Comparison of ENCODE assay signal across 8 mouse cellular contexts in genomic region chr6:28474839-28475238, GRCm38 (mm10). TPM values are rescaled to one million over a fixed set of nuclear protein-coding genes. Genes with fewer than 3 reads are reported as not detected.
DNase-seq lines count a peak whose midpoint lies in the region; ATAC-seq and TF ChIP-seq lines count a peak whose summit lies in the region.

Snd1 (plus strand) TSS chr6:28475139.

- no peaks in the 10 kb centered on the region for H3K27me3 ChIP-seq in C2C12 (ENCODE audit: control insufficient read depth, insufficient read depth, insufficient read length)
- H3K27me3 ChIP-seq in G1E (ENCODE audit: insufficient read depth, low read length) = peaks cover 25% of the 10 kb centered on the region
- H3K27me3 ChIP-seq in forebrain, embryonic 13.5 days = no peaks in the 10 kb centered on the region
- H3K27me3 ChIP-seq in limb, embryonic 14.5 days (ENCODE audit: control insufficient read depth, insufficient read depth, low read length) = no peaks in the 10 kb centered on the region
- no peaks in the 10 kb centered on the region for H3K27me3 ChIP-seq in small intestine, adult 2 months (ENCODE audit: control insufficient read depth, insufficient read depth, low read length)

- H3K4me3 ChIP-seq in C2C12 (ENCODE audit: insufficient read depth, poor library complexity, severe bottlenecking) (no peak within 1 kb of the TSS), G1E (ENCODE audit: low read depth, low read length) (no peak within 1 kb of the TSS)
- no peak within 1 kb of the TSS for H3K4me3 ChIP-seq in forebrain, embryonic 13.5 days
- H3K4me3 ChIP-seq in limb, embryonic 14.5 days (replicated peaks; ENCODE audit: low read length) = no peak within 1 kb of the TSS
- no peak within 1 kb of the TSS for H3K4me3 ChIP-seq in small intestine, adult 2 months (ENCODE audit: low read depth, low read length)

- H3K4me2 ChIP-seq in forebrain, embryonic 13.5 days = no peak within 1 kb of the TSS
- no peak within 1 kb of the TSS for H3K4me2 ChIP-seq in limb, embryonic 14.5 days (replicated peaks; ENCODE audit: low read depth, low read length, severe bottlenecking)

- DNase-seq in G1E (ENCODE audit: low spot score) = no peak
- DNase-seq in heart, postnatal 4 days = no peak
- no peak for DNase-seq in limb, embryonic 14.5 days (ENCODE audit: low spot score)
- no peak for DNase-seq in cerebellum, adult 8-10 months
- no peak for DNase-seq in ovary, postnatal 10 days (ENCODE audit: low spot score)

- no peak within 1 kb of the TSS for H3K27ac ChIP-seq in forebrain, embryonic 13.5 days
- H3K27ac ChIP-seq in limb, embryonic 14.5 days (replicated peaks; ENCODE audit: low read depth, low read length) = no peak within 1 kb of the TSS
- no peak within 1 kb of the TSS for H3K27ac ChIP-seq in small intestine, adult 2 months (ENCODE audit: insufficient read depth, low read depth, low read length)

- no peak for TF ChIP-seq POLR2A in limb, embryonic 14.5 days (IDR thresholded peaks at IDR 0.05; ENCODE audit: borderline replicate concordance, extremely low read depth, insufficient read depth, insufficient read length)
- no peak for TF ChIP-seq POLR2A in small intestine, adult 2 months (IDR thresholded peaks at IDR 0.05; ENCODE audit: low read depth, low read length)

- H3K9me3 ChIP-seq in G1E (replicated peaks) = no peaks in the 10 kb centered on the region
- no peaks in the 10 kb centered on the region for H3K9me3 ChIP-seq in forebrain, embryonic 13.5 days (replicated peaks)
- H3K9me3 ChIP-seq in limb, embryonic 14.5 days (ENCODE audit: control insufficient read depth, low read length) = no peaks in the 10 kb centered on the region

- H3K4me1 ChIP-seq in G1E (ENCODE audit: insufficient read depth, low read depth, low read length) = peaks cover 11% of the 10 kb centered on the region; the same call in 1 of the 2 replicates
- peaks cover 7% of the 10 kb centered on the region for H3K4me1 ChIP-seq in forebrain, embryonic 13.5 days
- H3K4me1 ChIP-seq in limb, embryonic 14.5 days (ENCODE audit: control insufficient read depth, insufficient read depth, low read length) = peaks cover 6% of the 10 kb centered on the region; the same call in 1 of the 2 replicates
- H3K4me1 ChIP-seq in small intestine, adult 2 months (ENCODE audit: control insufficient read depth, insufficient read depth, insufficient read length, low read length) = no peaks in the 10 kb centered on the region; the same call in 1 of the 2 replicates

- H3K79me3 ChIP-seq in C2C12 (ENCODE audit: low read depth) = no peaks in the 10 kb centered on the region

- ATAC-seq in G1E (ENCODE audit: extremely low read depth, insufficient number of reproducible peaks, low FRiP score, poor library complexity, severe bottlenecking) = no peak
- ATAC-seq in forebrain, embryonic 13.5 days = no peak
- ATAC-seq in limb, embryonic 14.5 days (ENCODE audit: low FRiP score, low read depth) = no peak

- TF ChIP-seq CTCF in C2C12 (IDR thresholded peaks at IDR 0.05; ENCODE audit: control insufficient read depth, insufficient read depth, insufficient read length) (no peak), G1E (IDR thresholded peaks at IDR 0.05; ENCODE audit: low read depth, low read length) (no peak)
- TF ChIP-seq CTCF in small intestine, adult 2 months (IDR thresholded peaks at IDR 0.05; ENCODE audit: extremely low read depth, insufficient read length, insufficient replicate concordance, low read depth, low read length) = no peak

- no peak within 1 kb of the TSS for H3K9ac ChIP-seq in forebrain, embryonic 13.5 days
- H3K9ac ChIP-seq in limb, embryonic 14.5 days (ENCODE audit: low read depth, low read length, severe bottlenecking) = no peak within 1 kb of the TSS

- H3K36me3 ChIP-seq in C2C12 (ENCODE audit: control insufficient read depth, insufficient read depth) (no peaks in the 10 kb centered on the region), G1E (replicated peaks) (no peaks in the 10 kb centered on the region)
- no peaks in the 10 kb centered on the region for H3K36me3 ChIP-seq in forebrain, embryonic 13.5 days (ENCODE audit: poor library complexity, severe bottlenecking)
- no peaks in the 10 kb centered on the region for H3K36me3 ChIP-seq in limb, embryonic 14.5 days (ENCODE audit: control insufficient read depth, insufficient read depth, low read length)
- H3K36me3 ChIP-seq in small intestine, adult 2 months (ENCODE audit: control insufficient read depth, insufficient read depth, low read length) = no peaks in the 10 kb centered on the region

- H3K79me2 ChIP-seq in C2C12 (ENCODE audit: control insufficient read depth, insufficient read depth) = no peaks in the 10 kb centered on the region

- WGBS in forebrain, embryonic 13.5 days = 88% methylated on average over 5 of the region's 5 CpGs
- WGBS in limb, embryonic 14.5 days = 83% methylated on average over 5 of the region's 5 CpGs
- WGBS in small intestine, adult 2 months = 86% methylated on average over 5 of the region's 5 CpGs

- H3ac ChIP-seq in C2C12 (ENCODE audit: control insufficient read depth, insufficient read length, low read depth) = no peak within 1 kb of the TSS

TF ChIP-seq in C2C12, 6 proteins besides CTCF, POLR2A, EP300 and RAD21:
- no peak for TF ChIP-seq MYOD1 (IDR thresholded peaks at IDR 0.05; ENCODE audit: control insufficient read depth, insufficient read length, low read depth)
- no peak for TF ChIP-seq MAX (IDR thresholded peaks at IDR 0.05)
- no peak for TF ChIP-seq CEBPB (IDR thresholded peaks at IDR 0.05; ENCODE audit: low read depth)
- no peak for TF ChIP-seq FOSL1 (IDR thresholded peaks at IDR 0.05; ENCODE audit: insufficient read depth, low read length, poor library complexity, severe bottlenecking)
- TF ChIP-seq USF1 (IDR thresholded peaks at IDR 0.05; ENCODE audit: low read depth) = no peak
- no peak for TF ChIP-seq MYOG (IDR thresholded peaks at IDR 0.05; ENCODE audit: control insufficient read depth, extremely low read depth, insufficient read length)

RNA-seq across cellular contexts. Expression of gene Snd1, which starts in this region (rescaled TPM):
- polyA plus RNA-seq in C2C12 (2012; fragmentation: generic; extraction: Trizol) (155 TPM), G1E (2012) (95.1 and 109 TPM in 2 replicates)
- total RNA-seq in G1E (2014; fragmentation: Nextera tagmentation) (140 and 153 TPM in 2 replicates), G1E (2017) (97.4 and 108 TPM in 2 replicates)
- 80.1 and 83.5 TPM in 2 replicates for polyA plus RNA-seq in forebrain, embryonic 13.5 days (2015; fragmentation: Nextera tagmentation; extraction: Ambion mirVana)
- total RNA-seq in heart, postnatal 4 days (2021) = 100 to 1,000 TPM; 118 to 128 TPM
- polyA plus RNA-seq in limb, embryonic 14.5 days (2012; rRNA removed) = 104 and 113 TPM in 2 replicates
- polyA plus RNA-seq in limb, embryonic 14.5 days (2014; fragmentation: Nextera tagmentation; extraction: Ambion mirVana) = 120 and 128 TPM in 2 replicates
- 61.7 and 77.7 TPM in 2 replicates for polyA plus RNA-seq in small intestine, adult 2 months (2012; rRNA removed)
